27 mouse cellular contexts compared by ENCODE assay signal in the genomic region with DNA sequence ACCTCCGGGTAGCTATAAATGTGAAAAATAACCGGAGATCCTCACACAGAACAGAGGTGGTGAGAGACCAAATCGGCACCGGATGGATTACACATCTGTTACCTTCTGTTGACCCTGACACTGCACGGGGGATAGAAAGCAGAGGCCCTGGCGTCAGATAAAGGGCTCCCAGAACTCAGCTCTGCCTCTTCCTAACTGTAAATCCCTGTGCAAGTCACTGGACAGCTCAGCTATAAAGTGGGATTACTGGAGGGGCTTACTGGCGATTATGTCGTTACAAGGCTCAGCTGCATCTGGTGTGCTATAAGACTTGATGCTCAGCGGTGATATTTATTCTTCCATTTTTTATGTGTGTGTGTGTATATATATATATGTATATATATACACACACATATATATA.
DNase-seq lines count a peak whose midpoint lies in the region; ATAC-seq and TF ChIP-seq lines count a peak whose summit lies in the region.
"Had no signal": no experiment of that assay in that cellular context is flagged by ENCODE, and none has a peak within 500 bp of the region (broad histone marks: within the 10 kb centered on the region; RNA-seq: fewer than 3 reads in every experiment).

No protein-coding gene starts in this region.

- H3K27me3 ChIP-seq in midbrain, embryonic 16.5 days (ENCODE audit: control insufficient read depth, insufficient read depth, low read depth, low read length): no peaks in the 10 kb centered on the region
- no peaks in the 10 kb centered on the region for H3K27me3 ChIP-seq in midbrain, embryonic 11.5 days (ENCODE audit: control insufficient read depth, insufficient read depth, low read length)
- no peaks in the 10 kb centered on the region for H3K27me3 ChIP-seq in ES-Bruce4 (ENCODE audit: control insufficient read depth, insufficient read depth, low read length, poor library complexity, severe bottlenecking)
- 0 out of 2 replicates have a peak, but pooled peaks cover 12% of the 10 kb centered on the region for H3K27me3 ChIP-seq in limb, embryonic 13.5 days
- no peaks in the 10 kb centered on the region for H3K27me3 ChIP-seq in intestine, embryonic 15.5 days (replicated peaks)
- H3K27me3 ChIP-seq: heart, embryonic 12.5 days; hindbrain, embryonic 13.5 days; lung, embryonic 15.5 days; Patski had no signal

- no peak overlapping the region for H3K4me3 ChIP-seq in midbrain, embryonic 16.5 days (ENCODE audit: low read depth, low read length)
- H3K4me3 ChIP-seq in midbrain, embryonic 11.5 days (ENCODE audit: low read depth, low read length): no peak overlapping the region
- peak overlapping the region; percentile 24 for H3K4me3 ChIP-seq in ES-Bruce4 (ENCODE audit: low read depth, low read length)
- no peak overlapping the region for H3K4me3 ChIP-seq in limb, embryonic 13.5 days
- H3K4me3 ChIP-seq in intestine, embryonic 15.5 days (replicated peaks): no peak overlapping the region
- H3K4me3 ChIP-seq: heart, adult 2 months; heart, embryonic 12.5 days; hindbrain, embryonic 13.5 days; lung, embryonic 15.5 days; midbrain, embryonic 10.5 days; myocyte had no signal

- TF ChIP-seq POLR2A in ES-Bruce4 (IDR thresholded peaks at IDR 0.05; ENCODE audit: insufficient read depth, low read length): no peak

- no peak for DNase-seq in midbrain, embryonic 11.5 days (ENCODE audit: low spot score, missing footprints)
- DNase-seq in yolk sac, embryonic 10.5 days (ENCODE audit: low spot score): peak; percentile 12
- DNase-seq: adrenal gland, postnatal 36 days; B cell, adult 2 months; cerebellum, adult 18-20 months; heart, adult 2 months; heart, postnatal 4 days; kidney, adult 9 months; kidney, postnatal 10 days; layer of hippocampus, postnatal 36 days; left cerebral cortex, postnatal 4 days; right cerebral cortex, postnatal 25 days; thymus, adult 18-20 months; thymus, postnatal 4 days had no signal

- WGBS in midbrain, embryonic 16.5 days: 67% methylated on average over 9 of the region's 9 CpGs
- 91% methylated on average over 9 of the region's 9 CpGs for WGBS in midbrain, embryonic 11.5 days
- WGBS in limb, embryonic 13.5 days: 21% methylated on average over 9 of the region's 9 CpGs
- WGBS in intestine, embryonic 15.5 days: 43% methylated on average over 9 of the region's 9 CpGs

- no peak for TF ChIP-seq CTCF in ES-Bruce4 (IDR thresholded peaks at IDR 0.05; ENCODE audit: low read depth, low read length)

- no peaks in the 10 kb centered on the region for H3K36me3 ChIP-seq in midbrain, embryonic 16.5 days (ENCODE audit: control insufficient read depth, insufficient read depth, low read length)
- H3K36me3 ChIP-seq in midbrain, embryonic 11.5 days (ENCODE audit: control insufficient read depth, insufficient read depth, low read length): no peaks in the 10 kb centered on the region
- H3K36me3 ChIP-seq in ES-Bruce4 (ENCODE audit: control insufficient read depth, insufficient read depth, low read length, poor library complexity, severe bottlenecking): no peaks in the 10 kb centered on the region
- no peaks in the 10 kb centered on the region for H3K36me3 ChIP-seq in limb, embryonic 13.5 days
- H3K36me3 ChIP-seq in intestine, embryonic 15.5 days: no peaks in the 10 kb centered on the region
- H3K36me3 ChIP-seq: heart, embryonic 12.5 days; hindbrain, embryonic 13.5 days; lung, embryonic 15.5 days; midbrain, embryonic 10.5 days had no signal

- no peaks in the 10 kb centered on the region for H3K9me3 ChIP-seq in midbrain, embryonic 16.5 days (replicated peaks; ENCODE audit: control insufficient read depth, low read length, poor library complexity, severe bottlenecking)
- no peaks in the 10 kb centered on the region for H3K9me3 ChIP-seq in midbrain, embryonic 11.5 days (ENCODE audit: control insufficient read depth, low read length)
- no peaks in the 10 kb centered on the region for H3K9me3 ChIP-seq in ES-Bruce4 (replicated peaks; ENCODE audit: control insufficient read depth, insufficient read depth, low read length, poor library complexity, severe bottlenecking)
- no peaks in the 10 kb centered on the region for H3K9me3 ChIP-seq in limb, embryonic 13.5 days
- no peaks in the 10 kb centered on the region for H3K9me3 ChIP-seq in intestine, embryonic 15.5 days
- H3K9me3 ChIP-seq: heart, embryonic 12.5 days; hindbrain, embryonic 13.5 days; lung, embryonic 15.5 days; midbrain, embryonic 10.5 days had no signal

- H3K27ac ChIP-seq in midbrain, embryonic 16.5 days (ENCODE audit: low read length): 0 out of 2 replicates have a peak overlapping the region, but pooled peaks have one; percentile 8
- no peak overlapping the region for H3K27ac ChIP-seq in midbrain, embryonic 11.5 days (ENCODE audit: low read depth, low read length)
- H3K27ac ChIP-seq in ES-Bruce4 (ENCODE audit: insufficient read depth, low read length): peak overlapping the region; percentile 53
- H3K27ac ChIP-seq in limb, embryonic 13.5 days: no peak overlapping the region; the same call in 1 of the 2 replicates
- H3K27ac ChIP-seq in intestine, embryonic 15.5 days: no peak overlapping the region
- H3K27ac ChIP-seq: heart, adult 2 months; hindbrain, embryonic 13.5 days; lung, embryonic 15.5 days; midbrain, embryonic 10.5 days had no signal

- no peak for ATAC-seq in midbrain, embryonic 16.5 days
- no peak for ATAC-seq in midbrain, embryonic 11.5 days (ENCODE audit: low FRiP score)
- ATAC-seq in limb, embryonic 13.5 days (ENCODE audit: low FRiP score, low read depth): peak; percentile 24; the same call in 1 of the 2 replicates
- no peak for ATAC-seq in intestine, embryonic 15.5 days
- ATAC-seq: forebrain, embryonic 16.5 days; intestine, postnatal 0 days; Patski had no signal

- no peaks in the 10 kb centered on the region for H3K4me1 ChIP-seq in midbrain, embryonic 16.5 days (ENCODE audit: control insufficient read depth, insufficient read depth, low read length)
- H3K4me1 ChIP-seq in midbrain, embryonic 11.5 days (ENCODE audit: control insufficient read depth, insufficient read depth, low read length): no peaks in the 10 kb centered on the region
- H3K4me1 ChIP-seq in ES-Bruce4 (ENCODE audit: control insufficient read depth, insufficient read depth, low read length): peaks cover 6% of the 10 kb centered on the region
- H3K4me1 ChIP-seq in limb, embryonic 13.5 days: peaks cover 29% of the 10 kb centered on the region
- peaks cover 6% of the 10 kb centered on the region; the same call in 1 of the 2 replicates for H3K4me1 ChIP-seq in intestine, embryonic 15.5 days (replicated peaks)
- H3K4me1 ChIP-seq: midbrain, embryonic 10.5 days had no signal

- H3K9ac ChIP-seq in midbrain, embryonic 16.5 days (ENCODE audit: low read depth, low read length): no peak overlapping the region
- no peak overlapping the region for H3K9ac ChIP-seq in midbrain, embryonic 11.5 days (ENCODE audit: low read length)
- H3K9ac ChIP-seq in ES-Bruce4 (ENCODE audit: low read depth, poor library complexity, severe bottlenecking): peak overlapping the region; percentile 29
- no peak overlapping the region for H3K9ac ChIP-seq in limb, embryonic 13.5 days
- no peak overlapping the region for H3K9ac ChIP-seq in intestine, embryonic 15.5 days
- H3K9ac ChIP-seq: heart, embryonic 12.5 days; hindbrain, embryonic 13.5 days; lung, embryonic 15.5 days had no signal

- TF ChIP-seq EP300 in ES-Bruce4 (IDR thresholded peaks at IDR 0.05; ENCODE audit: insufficient read depth, low read depth, low read length): no peak

- H3K4me2 ChIP-seq in midbrain, embryonic 16.5 days (ENCODE audit: low read length): no peak overlapping the region
- no peak overlapping the region for H3K4me2 ChIP-seq in midbrain, embryonic 11.5 days
- H3K4me2 ChIP-seq in limb, embryonic 13.5 days (replicated peaks): no peak overlapping the region
- no peak overlapping the region for H3K4me2 ChIP-seq in intestine, embryonic 15.5 days (replicated peaks)
- H3K4me2 ChIP-seq: heart, embryonic 12.5 days; hindbrain, embryonic 13.5 days; liver, embryonic 11.5 days; lung, embryonic 15.5 days had no signal

Comparison
In these comparisons a context has a peak if more than half of its experiments do, and no peak if none do; other contexts are left out.
1. H3K27ac ChIP-seq: peak in midbrain, embryonic 16.5 days (single experiment) and ES-Bruce4 (single experiment); none in midbrain, embryonic 11.5 days (single experiment), limb, embryonic 13.5 days (single experiment) and intestine, embryonic 15.5 days (single experiment).